Mouse (Mus musculus) heart, adult 18-20 months (tissue): ENCODE data around the gene Snrk. TPM values are rescaled to one million over a fixed set of nuclear protein-coding genes. Genes with fewer than 3 reads are reported as not detected.

Experiments
- DNase-seq, 2 experiments: peaks; one replicate each; pipeline ENCODE4 v3.0.0; 2021 to 2022; ENCODE audit warnings: mixed read lengths in 1 of 2
- long read RNA-seq, 2 experiments: library from polyadenylated mRNA; stranded (forward); transcript quantifications; one replicate each; pipeline ENCODE4 v2.0.0; 2021
- total RNA-seq, 2 experiments: library from RNA; stranded (reverse); gene quantifications; 2 replicates each; pipeline ENCODE4 v1.2.3; 2021

Snrk gene
- total RNA-seq = 100 to 1,000 TPM; 163 to 170 TPM
- long read RNA-seq, experiment 1, full-length matches to known transcripts = 25 of 129 reads
- long read RNA-seq, experiment 1, partial matches to known transcripts = 7 of 129 reads
- long read RNA-seq, experiment 1, other reads (novel, unspliced or antisense) = 97 of 129 reads
- long read RNA-seq, experiment 2, full-length matches to known transcripts = 8 of 52 reads
- long read RNA-seq, experiment 2, partial matches to known transcripts = 1 of 52 reads
- long read RNA-seq, experiment 2, other reads (novel, unspliced or antisense) = 43 of 52 reads

DNA sequence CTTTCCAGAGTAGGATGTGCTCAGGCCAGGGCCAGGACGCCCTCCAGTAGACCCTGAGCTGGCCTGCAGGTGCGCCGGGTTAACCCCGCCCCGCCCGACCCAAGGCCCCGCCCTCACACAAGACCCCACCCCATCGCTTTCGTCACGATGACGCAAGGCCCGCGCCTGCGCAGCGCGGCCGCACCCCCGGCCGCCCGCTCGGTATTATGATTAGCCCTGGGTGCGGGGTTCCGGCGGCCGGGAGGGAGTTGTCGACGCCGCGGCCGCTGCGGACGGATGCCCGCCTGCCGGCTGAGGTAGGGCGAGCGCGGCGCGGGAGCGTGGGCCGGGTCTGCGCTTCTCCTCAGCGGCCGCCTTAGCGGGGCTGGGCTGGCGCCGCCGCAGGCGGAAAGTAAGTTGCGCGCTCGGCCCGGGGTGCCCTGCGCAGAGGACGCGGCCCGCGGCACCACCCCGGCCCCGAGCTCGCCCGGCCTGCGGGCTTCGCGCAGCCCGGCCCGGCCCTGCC is at the start of gene Snrk:
TSS of gene Snrk (plus strand) at position 155 of the 505 bp plus-strand sequence.
- peak; percentile 90 to 92 for DNase-seq

- DNase-seq = no peak
Observed at GRCm38 (mm10) chr9:122067654-122068053, 49.4 kb upstream of the Snrk start.

DNA sequence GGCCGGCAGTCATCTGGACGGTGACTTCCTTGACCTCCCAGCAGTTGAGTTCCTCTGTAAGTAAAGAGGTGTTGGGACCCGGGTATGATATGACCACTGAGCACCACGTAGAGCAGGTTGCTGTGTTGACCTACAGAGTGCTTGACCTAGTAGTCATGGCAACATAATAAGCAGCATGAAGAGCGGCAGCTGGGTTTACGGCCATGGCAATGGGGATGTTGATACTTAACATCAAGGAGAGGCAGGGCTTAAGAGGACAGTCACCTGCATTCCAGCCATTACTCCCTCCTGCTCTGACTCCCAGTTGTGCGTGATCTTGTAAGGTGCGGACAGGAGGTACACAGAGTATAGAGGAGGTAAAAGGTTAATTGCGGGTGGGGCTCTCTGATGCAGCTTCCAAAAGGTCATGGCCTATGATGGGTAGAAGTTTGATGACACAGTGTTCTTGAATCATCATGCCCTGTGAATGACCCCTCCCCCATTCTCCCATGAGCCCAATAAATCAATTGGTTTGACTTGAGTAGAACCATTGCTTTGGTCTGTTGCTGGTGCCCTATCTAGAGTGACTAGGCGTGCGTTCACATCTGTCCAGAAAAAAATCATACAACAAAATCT is 47.4 kb upstream of the Snrk start:
- DNase-seq = no peak

- DNase-seq = no peak
Observed at GRCm38 (mm10) chr9:122073980-122074379, 43.1 kb upstream of the Snrk start.

DNA sequence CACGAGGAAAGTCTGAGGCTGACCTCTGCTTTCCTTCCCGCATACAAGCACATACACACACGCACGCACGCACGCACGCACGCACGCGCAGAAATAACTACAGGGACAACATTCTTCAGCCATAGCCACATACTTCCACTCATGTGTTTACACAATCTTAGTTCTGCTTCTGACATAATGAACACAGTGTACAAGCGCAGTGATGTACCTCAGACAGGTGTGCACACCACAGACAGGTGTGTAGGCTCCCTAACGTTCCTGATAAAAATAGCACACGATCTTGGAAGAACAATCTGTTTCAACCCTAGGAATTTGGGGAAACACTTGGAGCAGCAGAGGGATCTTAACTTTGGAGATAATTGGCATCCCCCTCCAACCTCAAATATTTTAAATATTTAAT is 42.5 kb upstream of the Snrk start:
- DNase-seq = no peak

- DNase-seq = peak in 1 of 2 experiments; percentile 54
Observed at GRCm38 (mm10) chr9:122078456-122078855, 38.6 kb upstream of the Snrk start.

DNA sequence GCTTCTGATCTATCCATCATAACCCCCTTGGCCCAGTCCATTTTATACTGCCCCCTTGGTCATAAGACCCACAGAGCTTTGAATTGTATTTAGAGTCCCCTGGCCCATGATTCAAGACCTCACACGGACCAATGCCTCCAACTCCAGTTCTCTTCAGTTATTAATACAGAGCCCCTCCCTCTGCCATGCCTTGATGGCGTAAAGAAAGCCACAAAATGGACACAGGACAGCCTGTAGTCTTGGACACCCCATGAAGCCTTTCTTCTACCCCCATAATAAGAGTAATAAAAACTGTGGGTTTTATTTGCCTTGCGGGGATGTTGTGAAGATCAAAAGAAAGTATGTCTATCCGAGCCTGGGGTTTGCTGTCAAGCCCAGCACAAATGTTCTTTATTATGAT is 33.4 kb upstream of the Snrk start:
- DNase-seq = no peak

- DNase-seq = peak; percentile 78 to 91
Observed at GRCm38 (mm10) chr9:122084175-122084574, 32.9 kb upstream of the Snrk start.

GRCm38 (mm10) chr9:122084636-122085035 is 32.4 kb upstream of the Snrk start:
- peak in 1 of 2 experiments; percentile 32 for DNase-seq

- peak; percentile 73 to 86 for DNase-seq
Observed at GRCm38 (mm10) chr9:122085055-122085454, 32.0 kb upstream of the Snrk start.

- no peak for DNase-seq
Observed at GRCm38 (mm10) chr9:122085550-122086205, 31.4 kb upstream of the Snrk start.

- no peak for DNase-seq
Observed at GRCm38 (mm10) chr9:122087086-122087485, 30.0 kb upstream of the Snrk start.

DNA sequence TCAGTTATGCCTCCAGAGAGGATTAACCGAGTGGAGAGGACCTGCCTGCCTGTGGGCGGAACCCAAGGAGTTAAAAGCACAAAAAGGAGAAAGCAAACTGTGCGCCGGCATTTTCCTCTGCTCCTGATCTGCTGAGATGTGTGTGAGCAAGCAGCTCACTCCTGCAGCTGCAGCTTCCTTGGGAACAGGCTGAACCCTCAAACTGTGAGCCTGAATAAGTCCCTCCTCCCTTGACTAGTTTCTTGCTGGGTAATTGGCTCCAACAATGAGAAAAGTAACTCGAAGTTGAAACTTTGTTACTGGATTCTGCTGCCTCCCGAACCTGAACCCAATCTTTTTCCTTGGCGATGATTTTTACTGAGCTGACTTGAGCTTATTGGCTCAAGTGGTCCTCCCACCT is 25.9 kb upstream of the Snrk start:
- DNase-seq = no peak

GRCm38 (mm10) chr9:122091782-122092228 is 25.3 kb upstream of the Snrk start:
- DNase-seq = peak in 1 of 2 experiments; percentile 36

GRCm38 (mm10) chr9:122094171-122094570 is 22.9 kb upstream of the Snrk start:
- DNase-seq = no peak

GRCm38 (mm10) chr9:122096822-122097511 is 20.1 kb upstream of the Snrk start:
- DNase-seq = no peak

GRCm38 (mm10) chr9:122097535-122097934 is 19.5 kb upstream of the Snrk start:
- DNase-seq = peak in 1 of 2 experiments; percentile 52

DNA sequence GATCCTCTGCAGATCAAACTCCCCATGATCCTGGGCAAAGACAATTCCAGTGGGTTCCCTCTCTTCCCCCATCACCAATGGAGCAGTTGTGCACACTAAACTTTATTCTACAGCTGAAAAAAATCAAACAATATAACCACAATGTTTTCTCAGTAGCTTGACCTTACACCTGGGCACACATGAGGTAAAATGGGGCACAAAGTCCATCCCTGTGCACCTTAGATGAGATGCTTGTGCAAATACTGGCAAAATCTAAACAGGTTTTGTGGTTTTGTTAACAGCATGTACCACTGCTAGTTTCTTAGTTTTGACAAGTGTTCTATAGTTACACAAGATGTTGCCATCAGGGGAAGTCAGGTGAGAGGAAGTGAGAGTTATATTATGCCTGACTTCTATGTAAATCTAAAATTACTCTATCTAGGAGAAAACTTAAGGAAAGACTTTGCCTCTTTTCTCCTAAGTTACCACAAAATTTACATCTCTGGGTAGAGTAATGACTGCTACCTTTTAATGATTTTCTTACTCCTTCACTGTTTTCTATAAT is 16.4 kb upstream of the Snrk start:
- no peak for DNase-seq

DNA sequence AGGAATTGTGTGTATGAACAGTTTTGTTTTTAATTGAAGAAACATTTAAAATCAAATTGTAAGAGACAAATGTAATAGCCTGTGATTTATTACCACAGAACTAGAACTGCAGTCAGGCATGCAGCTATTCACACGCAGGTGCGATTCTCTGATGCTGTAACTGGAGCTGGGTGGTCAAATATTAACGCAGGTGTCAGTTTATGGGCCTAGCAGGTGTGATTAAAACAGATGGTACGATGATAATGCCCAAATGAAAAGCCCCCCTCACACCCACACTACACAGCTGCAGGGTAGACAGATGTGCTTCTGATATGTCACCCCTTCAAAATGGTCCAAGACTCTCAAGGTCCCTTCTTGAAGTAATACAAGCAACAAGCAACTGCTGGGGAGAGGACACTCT is 15.9 kb upstream of the Snrk start:
- no peak for DNase-seq

DNA sequence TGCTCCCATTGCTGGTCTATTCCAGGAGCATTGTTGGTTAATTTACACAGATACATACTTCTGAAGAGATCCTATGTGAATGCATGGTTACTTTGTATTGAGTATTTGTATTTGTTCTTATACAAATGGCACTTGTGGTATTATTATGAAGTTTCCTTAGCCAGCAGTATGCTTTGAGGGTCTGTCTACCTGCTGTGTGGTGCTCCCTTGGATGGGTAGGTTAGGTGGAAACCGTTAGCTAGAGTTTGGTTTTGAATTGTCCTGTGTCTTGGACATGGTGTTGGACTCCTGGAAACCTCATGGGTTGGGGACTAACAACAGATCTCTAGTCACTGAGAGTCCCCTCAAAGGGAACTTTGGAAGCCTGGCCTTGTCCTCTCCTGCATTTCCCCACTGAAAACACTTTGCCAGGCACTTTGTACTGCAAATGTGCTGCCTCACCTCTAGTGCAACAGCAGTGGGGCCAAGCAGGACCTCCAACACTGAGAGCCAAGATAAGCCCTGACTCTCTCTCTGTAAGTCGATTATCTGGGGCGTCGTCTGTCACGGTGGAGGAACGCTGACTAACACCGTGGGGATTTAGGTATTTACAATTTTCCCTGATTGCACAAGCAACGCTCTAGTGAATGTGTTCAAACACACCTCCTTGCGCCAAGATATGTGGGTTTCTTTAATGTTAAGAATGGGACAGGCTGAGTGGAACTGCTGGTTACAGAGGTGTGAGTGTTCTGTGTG is 13.3 kb upstream of the Snrk start:
- no peak for DNase-seq

DNA sequence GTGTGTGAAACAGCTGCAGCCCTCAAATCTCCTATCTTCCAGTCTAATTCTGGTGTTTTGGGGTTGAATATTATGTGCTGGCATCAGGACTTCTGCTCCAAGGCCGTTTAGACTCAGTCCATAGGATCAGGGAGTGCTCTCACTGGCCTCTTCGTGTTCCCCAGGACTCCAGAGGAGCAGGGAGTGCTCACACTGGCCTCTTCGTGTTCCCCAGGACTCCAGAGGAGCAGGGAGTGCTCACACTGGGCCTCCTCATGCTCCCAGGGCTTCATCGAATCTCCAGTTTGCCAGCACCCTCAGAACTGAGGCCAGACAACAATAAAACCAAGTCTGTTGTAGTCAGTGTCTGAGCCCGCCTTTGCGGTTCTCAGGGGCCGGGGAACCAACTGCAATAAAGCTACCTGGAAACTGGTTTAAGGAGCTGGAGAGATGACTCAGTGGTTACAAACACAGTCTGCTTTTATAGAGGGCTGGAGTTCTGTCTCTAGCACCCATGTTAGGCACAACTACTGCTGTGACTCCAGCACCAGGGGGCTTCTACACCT is 12.7 kb upstream of the Snrk start:
- DNase-seq = no peak
